Mouse (Mus musculus) left cerebral cortex, postnatal 4 days (tissue): ENCODE data around the gene Kdr. TPM values are rescaled to one million over a fixed set of nuclear protein-coding genes. Genes with fewer than 3 reads are reported as not detected.

Source experiments
- DNase-seq: peaks from one replicate; pipeline ENCODE4 v3.0.0-alpha.2; 2022
- intact Hi-C: fragments of 180-260 bp; cut with DNase I; formaldehyde crosslinking; loops from one replicate; pipeline ENCODE4 v1.15.1; 2025
- microRNA-seq: library from miRNA; unstranded; fragments of <30 nt; microRNA quantifications from one replicate; pipeline ENCODE4 v1.2.0, GENCODE M21; 2022
- total RNA-seq, 2 experiments: library from RNA; stranded (reverse); gene quantifications; 2 replicates each; pipeline ENCODE4 v1.2.3; 2021

The Kdr gene
- total RNA-seq, 2 experiments from 2014 or later = 27.7 to 28.4 TPM

- intact Hi-C loops = no loop called here
- DNase-seq = no peak
Observed at GRCm38 (mm10) chr5:75921730-75922387, 56.4 kb downstream of the Kdr start.

GRCm38 (mm10) chr5:75919601-75920000 lies 58.7 kb downstream of the Kdr start:
- DNase-seq = no peak
- intact Hi-C loops = no loop called here

GRCm38 (mm10) chr5:75918139-75918538 lies 60.1 kb downstream of the Kdr start:
- no peak for DNase-seq

GRCm38 (mm10) chr5:75917231-75917630 lies 61.0 kb downstream of the Kdr start:
- no peak for DNase-seq
- intact Hi-C loops = no loop called here

More at GRCm38 (mm10) chr5:75918139-75918538, 60.1 kb downstream of the Kdr start:
- intact Hi-C loops = no loop called here

- intact Hi-C loops = no loop called here
- DNase-seq = no peak
Observed at GRCm38 (mm10) chr5:75906102-75906501, 72.2 kb downstream of the Kdr start.

GRCm38 (mm10) chr5:75900231-75900920 lies 77.9 kb downstream of the Kdr start:
- intact Hi-C loops = no loop called here

GRCm38 (mm10) chr5:75895351-75895750 lies 82.9 kb downstream of the Kdr start:
- intact Hi-C loops = no loop called here
- DNase-seq = no peak

More at GRCm38 (mm10) chr5:75900231-75900920, 77.9 kb downstream of the Kdr start:
- no peak for DNase-seq

- DNase-seq = no peak
- intact Hi-C loops = no loop called here
Observed at GRCm38 (mm10) chr5:75892956-75893471, 85.2 kb downstream of the Kdr start.

Small RNA genes within 50 kb of the gene (microRNA-seq; reads per million reads assigned to microRNA genes)
- not detected for gene Gm25374

Other genes with a start within 250 kb of the Kdr start
- 10 to 100 TPM; 11.7 to 13.9 TPM for gene Srd5a3, start 161.8 kb upstream of the Kdr start, total RNA-seq
- 10 to 100 TPM; 47.1 to 47.4 TPM for gene Tmem165, start 205.4 kb upstream of the Kdr start, total RNA-seq